Mouse (Mus musculus) heart, embryonic 14.5 days (tissue): ENCODE measurements around the gene Wdr12. TPM values are rescaled to one million over a fixed set of nuclear protein-coding genes. Genes with fewer than 3 reads are reported as not detected.

Experiments
- ATAC-seq: fragments of 200-750 bp; cut with Nextera tagmentation; 2 replicates; pipeline ENCODE4 v1.8.0; 2017; ENCODE audit warnings: low read depth, moderate TSS enrichment; ENCODE audit not compliant: insufficient number of reproducible peaks, insufficient read depth, low FRiP score
- H3K27ac ChIP-seq, 2 experiments: fragments of 200-500 bp in 1 of 2; fragments of 300-500 bp in 1 of 2; sonication (generic) in 1 of 2; replicated peaks in 1 of 2; 2 replicates each; pipeline ENCODE4 v1.5.1; 2012 to 2014; ENCODE audit warnings: low read depth in 2 of 2, low read length in 2 of 2, control low read depth in 1 of 2, mild to moderate bottlenecking in 1 of 2, mixed read lengths in 1 of 2; ENCODE audit not compliant: control insufficient read depth in 1 of 2, insufficient read depth in 1 of 2
- H3K27me3 ChIP-seq: fragments of 300-500 bp; sonication (generic); 2 replicates; pipeline ENCODE4 v1.6.1; 2014; ENCODE audit warnings: mild to moderate bottlenecking, low read length, control low read depth; ENCODE audit not compliant: control insufficient read depth, insufficient read depth
- H3K36me3 ChIP-seq: fragments of 300-500 bp; sonication (generic); 2 replicates; pipeline ENCODE4 v1.6.1; 2014; ENCODE audit warnings: mild to moderate bottlenecking, control low read depth, low read length, mixed read lengths; ENCODE audit not compliant: control insufficient read depth, insufficient read depth
- H3K4me1 ChIP-seq, 2 experiments: fragments of 200-500 bp in 1 of 2; fragments of 300-500 bp in 1 of 2; sonication (generic) in 1 of 2; 2 replicates each; pipeline ENCODE4 v1.6.1; 2012 to 2014; ENCODE audit warnings: low read length in 2 of 2, control low read depth in 1 of 2, mixed read lengths in 1 of 2; ENCODE audit not compliant: control insufficient read depth in 2 of 2, insufficient read depth in 2 of 2
- H3K4me2 ChIP-seq: fragments of 300-500 bp; sonication (generic); 2 replicates; pipeline ENCODE4 v1.6.1; 2014; ENCODE audit warnings: mild to moderate bottlenecking, low read length
- H3K4me3 ChIP-seq, 2 experiments: fragments of 200-500 bp in 1 of 2; fragments of 300-500 bp in 1 of 2; sonication (generic) in 1 of 2; 2 replicates each; pipeline ENCODE4 v1.5.1; 2012 to 2014; ENCODE audit warnings: low read length in 2 of 2, mild to moderate bottlenecking in 2 of 2, control low read depth in 1 of 2, low read depth in 1 of 2, moderate library complexity in 1 of 2; ENCODE audit not compliant: control insufficient read depth in 1 of 2, insufficient read depth in 1 of 2
- H3K9ac ChIP-seq: fragments of 300-500 bp; sonication (generic); 2 replicates; pipeline ENCODE4 v1.6.1; 2014; ENCODE audit warnings: mild to moderate bottlenecking, low read length
- H3K9me3 ChIP-seq: fragments of 300-500 bp; sonication (generic); 2 replicates; pipeline ENCODE4 v1.6.1; 2016; ENCODE audit warnings: low read length, control low read depth; ENCODE audit not compliant: control insufficient read depth
- WGBS: fragments of 180-500 bp; shearing (Covaris S2); extraction: QIAGEN DNeasy Blood & Tissue Kit; methylation state at CpG from one replicate; pipeline ENCODE4 v1.1.7; 2014; 5-methylcytosine and 5-hydroxymethylcytosine counted together
- polyA plus RNA-seq: library from polyadenylated mRNA; unstranded; fragments of >200 nt; fragmentation: Nextera tagmentation; extraction: Ambion mirVana; gene quantifications from 2 replicates; pipeline ENCODE4 v1.2.1, GENCODE M21; 2014

Wdr12 gene
- polyA plus RNA-seq, 1 experiment from 2014 or later = 29.5 TPM

DNA sequence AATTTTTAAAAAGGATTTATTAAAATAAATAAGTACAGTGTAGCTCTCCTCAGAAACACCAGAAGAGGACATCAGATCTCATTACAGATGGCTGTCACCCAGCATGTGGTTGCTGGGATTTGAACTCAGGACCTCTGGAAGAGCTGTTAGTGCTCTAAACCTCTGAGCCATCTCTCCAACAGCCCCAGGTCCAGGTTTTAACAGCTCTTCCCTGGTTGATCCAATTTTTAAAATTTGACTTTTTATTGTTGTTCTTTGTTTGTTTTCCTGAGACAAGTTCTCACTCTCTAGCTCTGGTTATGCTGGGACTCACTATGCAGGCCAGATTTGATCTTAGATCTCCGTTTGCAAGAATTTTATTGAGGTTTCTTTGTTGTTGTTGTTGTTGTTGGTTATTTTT, 53.9 kb downstream of the Wdr12 start:
- no peaks in the 10 kb centered on the region for H3K36me3 ChIP-seq
- H3K27ac ChIP-seq = no peak overlapping the region
- 84% methylated on average over 1 of the region's 1 CpGs for WGBS
- no peaks in the 10 kb centered on the region; a peak in 1 of 4 replicates for H3K4me1 ChIP-seq
- no peaks in the 10 kb centered on the region for H3K9me3 ChIP-seq
- peaks cover 15% of the 10 kb centered on the region for H3K27me3 ChIP-seq
- H3K9ac ChIP-seq = no peak overlapping the region
- ATAC-seq = no peak
- no peak overlapping the region for H3K4me2 ChIP-seq
- H3K4me3 ChIP-seq = no peak overlapping the region

DNA sequence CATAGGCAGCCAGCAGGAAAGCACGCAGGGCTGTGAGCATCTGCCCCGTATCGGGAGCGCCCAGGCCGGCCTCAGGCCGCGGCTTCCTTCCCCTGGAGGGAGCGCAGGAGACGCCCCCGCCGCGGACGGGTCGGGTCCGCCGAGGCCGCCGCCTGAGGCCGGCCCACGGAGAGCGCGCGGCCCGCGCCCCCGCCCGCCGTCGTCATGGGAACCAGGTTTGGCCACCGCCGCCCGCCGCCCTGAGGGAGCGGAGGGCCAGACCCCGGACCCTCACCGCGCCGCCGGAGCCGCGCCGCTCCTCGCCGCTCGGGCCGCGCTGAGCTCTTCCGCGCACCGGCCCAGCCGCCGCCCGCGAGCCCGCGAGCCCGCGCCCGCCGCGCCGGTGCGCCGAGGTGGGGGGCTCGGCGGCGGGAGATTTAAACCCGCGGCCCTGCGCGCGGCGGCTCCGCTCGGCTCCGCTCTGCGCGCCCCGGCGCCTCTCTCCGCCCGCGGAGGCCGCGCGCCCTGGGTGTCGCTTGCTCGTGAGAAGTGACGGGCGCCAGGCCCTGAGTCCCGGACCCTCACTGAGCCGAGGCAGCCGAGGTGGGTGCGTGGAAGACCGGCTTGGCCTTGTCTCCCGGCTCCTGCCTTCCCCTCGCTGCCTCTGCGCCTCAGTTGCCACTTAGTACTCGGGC, 55.5 kb downstream of the Wdr12 start, which contains the start of gene Ica1l:
Gene Ica1l, minus strand, starts transcription at position 389 of the 674 bp plus-strand sequence.
- peak within 1 kb of the TSS; percentile 72 for H3K9ac ChIP-seq
- H3K4me2 ChIP-seq = peak within 1 kb of the TSS; percentile 82
- H3K4me1 ChIP-seq = no peaks in the 10 kb centered on the region; a peak in 1 of 4 replicates
- no peak within 1 kb of the TSS for H3K27ac ChIP-seq
- peak within 1 kb of the TSS; percentile 73 to 77 for H3K4me3 ChIP-seq
- ATAC-seq = peak; percentile 73
- peaks cover 15% of the 10 kb centered on the region for H3K27me3 ChIP-seq
- under 1% methylated on average over 92 of the region's 99 CpGs for WGBS
- H3K9me3 ChIP-seq = no peaks in the 10 kb centered on the region
- H3K36me3 ChIP-seq = no peaks in the 10 kb centered on the region

DNA sequence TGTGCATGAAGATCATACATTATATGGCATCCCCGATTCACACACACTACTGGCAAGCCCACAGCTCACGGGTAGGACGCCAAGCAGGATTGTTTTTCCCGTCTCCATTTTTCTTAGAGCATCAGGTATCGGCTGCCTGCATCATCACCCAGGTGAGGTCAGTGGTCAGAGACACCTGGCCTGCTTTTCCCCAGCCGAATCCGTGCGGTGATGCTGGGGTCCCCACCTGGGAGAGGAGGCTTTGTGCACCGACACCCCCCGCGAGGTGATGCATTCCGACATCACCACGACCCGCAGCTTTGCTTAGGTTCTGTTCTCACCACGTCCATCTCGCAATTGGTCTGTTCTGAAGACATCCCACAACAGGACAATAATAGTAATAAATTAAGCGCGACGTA, 56.0 kb downstream of the Wdr12 start:
- Histone ChIP-seq H3K9ac (peak overlapping the region; percentile 72), H3K27me3 (peaks cover 15% of the 10 kb centered on the region), H3K36me3 (no peaks in the 10 kb centered on the region), H3K4me3 (peak overlapping the region; percentile 73 to 77), H3K27ac (no peak overlapping the region), H3K9me3 (no peaks in the 10 kb centered on the region), H3K4me2 (peak overlapping the region; percentile 82), H3K4me1 (no peaks in the 10 kb centered on the region; a peak in 1 of 4 replicates)
- 6% methylated on average over 19 of the region's 19 CpGs for WGBS
- no peak for ATAC-seq

DNA sequence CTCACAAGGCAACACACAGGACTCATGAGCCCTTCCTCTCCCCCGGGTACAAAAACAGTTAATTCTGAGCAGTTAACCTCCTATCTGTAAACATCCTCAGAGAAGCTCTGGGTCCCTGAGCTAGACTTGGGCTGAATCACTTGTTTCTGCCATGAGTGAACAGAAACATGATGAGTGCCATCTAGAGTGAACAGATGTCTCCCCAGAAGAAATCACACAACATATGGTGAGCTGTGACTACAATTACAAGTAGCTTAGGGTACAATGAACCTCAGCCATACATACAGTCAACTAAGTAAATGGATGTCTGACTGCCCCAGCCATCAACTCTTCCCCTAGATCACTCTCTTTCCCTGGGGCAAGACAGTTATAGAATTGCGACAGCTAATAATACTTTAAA, 63.4 kb downstream of the Wdr12 start:
- ATAC-seq = no peak
- H3K27ac ChIP-seq = no peak overlapping the region
- WGBS = 89% methylated on average over 2 of the region's 2 CpGs
- H3K4me3 ChIP-seq = no peak overlapping the region
- no peak overlapping the region for H3K9ac ChIP-seq
- H3K4me2 ChIP-seq = no peak overlapping the region
- H3K27me3 ChIP-seq = no peaks in the 10 kb centered on the region
- no peaks in the 10 kb centered on the region for H3K36me3 ChIP-seq
- H3K4me1 ChIP-seq = no peaks in the 10 kb centered on the region
- no peaks in the 10 kb centered on the region for H3K9me3 ChIP-seq

Other genes starting within 250 kb of the Wdr12 start
- 6.5 and 6.8 TPM in 2 replicates for gene Fam117b, start 185.6 kb downstream of the Wdr12 start, polyA plus RNA-seq
- 0.16 and 0.88 TPM in 2 replicates for gene Ica1l, start 55.5 kb downstream of the Wdr12 start, polyA plus RNA-seq
- 6.4 and 6.5 TPM in 2 replicates for gene Carf, start 398 bp downstream of the Wdr12 start, polyA plus RNA-seq
- 12.3 and 12.6 TPM in 2 replicates for gene Nbeal1, start 82.0 kb upstream of the Wdr12 start, polyA plus RNA-seq
- 20.4 and 22.8 TPM in 2 replicates for gene Cyp20a1, start 244.7 kb upstream of the Wdr12 start, polyA plus RNA-seq